Mouse (Mus musculus) mouse embryonic stem cell (cell line): ENCODE data around the gene Cirbp.

Experiments used
- in situ Hi-C, 2 experiments: fragments of 300-500 bp; cut with MboI; formaldehyde crosslinking; loops; 1 replicate in 1 of 2; 3 replicates in 1 of 2; pipeline ENCODE4 v1.14.3; 2019 to 2020; ENCODE audit warnings: low sequenced_read_pairs in 2 of 2, low pct_unique_long_range_greater_than_20kb in 1 of 2, mixed read lengths in 1 of 2; ENCODE audit not compliant: unreplicated experiment in 1 of 2

Cirbp gene

GRCm38 (mm10) chr10:80136952-80137625 lies 28.7 kb upstream of the Cirbp start:
- in situ Hi-C loops: no loop called here

GRCm38 (mm10) chr10:80137626-80138552 lies 27.9 kb upstream of the Cirbp start:
- in situ Hi-C loops: no loop called here

- in situ Hi-C loops: no loop called here
Observed at GRCm38 (mm10) chr10:80138553-80139438, 27.0 kb upstream of the Cirbp start, which contains the start of gene Atp5d. TSS of gene Atp5d (plus strand) at chr10:80138632.

GRCm38 (mm10) chr10:80139439-80139775 lies 26.4 kb upstream of the Cirbp start:
- in situ Hi-C loops: no loop called here

- in situ Hi-C loops: no loop called here
Observed at GRCm38 (mm10) chr10:80139975-80140665, 25.7 kb upstream of the Cirbp start.

- in situ Hi-C loops: no loop called here
Observed at GRCm38 (mm10) chr10:80140666-80141035, 25.1 kb upstream of the Cirbp start, which contains the start of gene Cbarp. TSS of gene Cbarp (minus strand) at chr10:80140835.

- in situ Hi-C loops: no loop called here
Observed at GRCm38 (mm10) chr10:80141243-80141642, 24.5 kb upstream of the Cirbp start.

GRCm38 (mm10) chr10:80141786-80142529 lies 23.8 kb upstream of the Cirbp start:
- in situ Hi-C loops: no loop called here

- in situ Hi-C loops: no loop called here
Observed at GRCm38 (mm10) chr10:80142530-80142925, 23.3 kb upstream of the Cirbp start.

GRCm38 (mm10) chr10:80143664-80144063 lies 22.1 kb upstream of the Cirbp start:
- in situ Hi-C loops: no loop called here

- in situ Hi-C loops: no loop called here
Observed at GRCm38 (mm10) chr10:80144159-80144558, 21.6 kb upstream of the Cirbp start.

GRCm38 (mm10) chr10:80144864-80145838 lies 20.6 kb upstream of the Cirbp start:
- in situ Hi-C loops: no loop called here

GRCm38 (mm10) chr10:80145896-80146295 lies 19.9 kb upstream of the Cirbp start:
- in situ Hi-C loops: no loop called here

- in situ Hi-C loops: no loop called here
Observed at GRCm38 (mm10) chr10:80146568-80147011, 19.2 kb upstream of the Cirbp start.

- in situ Hi-C loops: no loop called here
Observed at GRCm38 (mm10) chr10:80147146-80147718, 18.6 kb upstream of the Cirbp start.
